Mouse (Mus musculus) adrenal gland, adult 18-20 months (tissue): ENCODE results near the gene Zscan4e. TPM values are rescaled to one million over a fixed set of nuclear protein-coding genes. Genes with fewer than 3 reads are reported as not detected.
"Not testable (repeated sequence)": the region's sequence is repeated elsewhere in the genome, so short reads cannot be mapped to it uniquely, and the experiment has no call there.

Source experiments
- DNase-seq, 2 experiments: peaks; one replicate each; pipeline ENCODE4 v3.0.0; 2021 to 2022; ENCODE audit warnings: low spot score in 2 of 2
- long read RNA-seq, 2 experiments: library from polyadenylated mRNA; stranded (forward); transcript quantifications; one replicate each; pipeline ENCODE4 v2.0.0; 2021
- microRNA-seq, 2 experiments: library from miRNA; unstranded; fragments of <30 nt; microRNA quantifications; one replicate each; pipeline ENCODE4 v1.2.0; 2021; ENCODE audit warnings: borderline number of aligned reads in 2 of 2
- total RNA-seq, 2 experiments: library from RNA; stranded (reverse); gene quantifications; 1 replicate in 1 of 2; 2 replicates in 1 of 2; pipeline ENCODE4 v1.2.3; 2021

Gene Zscan4e
- not detected for total RNA-seq
- long read RNA-seq, experiment 1: 0 reads
- long read RNA-seq, experiment 2: 0 reads

DNA sequence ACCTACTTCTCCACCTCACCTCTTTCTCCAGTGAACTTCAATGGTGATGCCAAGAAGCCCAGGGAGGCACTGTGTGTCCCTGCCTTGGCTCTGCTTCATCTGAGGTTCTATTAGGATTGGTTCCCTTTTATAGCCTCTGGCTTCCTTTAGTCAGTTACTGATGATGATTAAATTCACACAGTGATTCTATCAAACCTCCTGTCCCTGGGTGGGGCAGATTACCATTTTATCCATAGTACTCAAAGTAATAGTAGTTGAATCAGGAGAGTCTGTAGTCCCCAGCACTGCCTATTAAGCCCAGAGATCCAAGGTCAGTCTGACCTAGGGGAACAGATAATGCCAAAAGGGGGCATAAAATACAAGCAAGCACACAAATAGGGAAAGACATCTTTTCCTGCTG lies at the start of gene Zscan4e:
Zscan4e (minus strand) TSS at position 101 of the 400 bp plus-strand sequence.
- DNase-seq: not testable (repeated sequence)

Small RNA genes lying within 50 kb of the gene (microRNA-seq; reads per million reads assigned to microRNA genes)
- gene Gm23087 (0 reads per million in 2 experiments), gene Gm26248 (0 reads per million in 2 experiments)

Other genes starting within 250 kb of the Zscan4e start
- not detected for gene Zscan4-ps1, start 241.0 kb downstream of the Zscan4e start, total RNA-seq
- not detected for gene Zscan4d, start 144.5 kb downstream of the Zscan4e start, total RNA-seq
- gene Zscan4f, start 87.2 kb upstream of the Zscan4e start, total RNA-seq: not detected
- gene Zscan4-ps2, start 203.6 kb upstream of the Zscan4e start, total RNA-seq: not detected